Mouse (Mus musculus): ENCODE results near the gene Tubb5. TPM values are rescaled to one million over a fixed set of nuclear protein-coding genes. Genes with fewer than 3 reads are reported as not detected.

Gene Tubb5
- total RNA-seq, 4 experiments from 2014 or later, result 65.2 to 94.6 (median 72.1) TPM

DNA sequence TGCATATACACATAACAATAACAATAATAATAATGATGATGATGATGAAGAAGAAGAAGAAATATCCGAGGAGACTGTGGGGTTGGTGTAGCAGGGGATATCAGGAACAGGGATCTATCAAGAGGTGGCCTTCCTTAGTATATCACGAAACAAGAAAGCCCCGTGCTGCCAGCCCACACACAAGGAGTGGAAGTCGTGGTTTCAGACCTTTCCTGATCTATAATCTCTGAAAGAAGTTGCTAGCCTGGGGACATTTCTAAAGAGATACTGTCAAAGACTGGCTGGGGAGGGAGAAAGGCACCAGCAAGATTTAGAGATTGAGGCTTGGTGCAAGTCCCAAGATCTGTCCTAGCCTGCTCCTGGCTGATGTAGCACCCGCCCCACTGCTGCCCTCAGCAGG, 41.3 kb downstream of the Tubb5 start:
- no peak for DNase-seq (ENCODE audit: low spot score)

GRCm38 (mm10) chr17:35795656-35796055, 42.5 kb downstream of the Tubb5 start:
- DNase-seq (ENCODE audit: low spot score), result no peak

DNA sequence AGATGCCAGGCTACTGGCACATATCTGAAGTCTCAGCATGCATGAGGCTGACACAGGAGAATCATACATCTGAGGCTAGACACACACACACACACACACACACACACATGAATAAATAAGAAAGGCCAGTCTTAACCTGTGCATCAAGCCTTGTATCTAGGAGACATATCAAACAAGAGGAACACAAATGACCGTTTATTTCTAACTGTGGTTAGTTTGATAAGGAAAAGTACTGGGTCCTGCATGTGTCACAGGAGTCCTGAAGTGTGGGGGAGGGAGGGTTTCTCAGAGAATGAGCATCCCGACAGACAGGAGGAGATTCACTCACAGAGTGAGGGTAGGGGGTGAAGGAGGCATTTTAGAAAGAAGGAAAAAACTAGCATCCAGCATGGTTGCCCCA, 43.0 kb downstream of the Tubb5 start:
- no peak for DNase-seq (ENCODE audit: low spot score)

DNA sequence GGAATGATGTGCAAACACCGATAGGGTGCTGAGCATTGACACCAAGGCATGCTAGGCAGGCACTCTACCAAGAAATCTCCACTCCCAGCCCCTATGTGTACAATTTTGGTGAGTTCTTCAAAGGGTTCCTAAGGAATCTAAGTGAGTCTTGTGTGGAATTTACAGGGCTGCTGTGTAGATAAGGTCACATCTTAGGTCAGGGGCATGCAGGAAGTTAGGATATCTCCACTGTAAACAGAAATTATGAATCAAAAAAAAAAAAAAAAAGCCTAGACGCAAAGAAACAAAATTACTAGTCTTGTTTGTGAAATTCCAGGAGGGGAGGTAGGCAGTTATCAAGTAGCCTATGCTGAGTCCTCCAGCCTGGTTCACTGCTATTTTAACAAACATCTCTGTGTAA, 45.3 kb downstream of the Tubb5 start:
- DNase-seq (ENCODE audit: low spot score), result no peak

DNA sequence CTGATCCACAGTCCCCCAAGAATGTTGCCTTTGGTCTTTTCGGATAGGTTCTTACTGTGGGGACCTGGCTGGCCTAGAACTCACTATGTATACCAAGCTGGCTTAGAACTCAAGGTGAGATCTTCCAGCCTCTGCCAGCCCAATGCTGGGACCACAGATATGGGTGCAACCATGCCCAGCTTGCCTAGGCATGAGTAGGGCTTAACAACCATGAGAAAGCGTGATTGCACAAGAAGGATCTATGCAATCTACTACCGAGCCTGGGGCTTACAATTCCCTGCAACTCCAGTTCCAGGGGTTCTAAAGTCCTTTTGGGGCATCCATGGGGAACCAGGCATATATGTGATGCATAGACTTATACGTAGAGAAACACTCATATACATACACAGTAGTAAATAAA, 47.2 kb downstream of the Tubb5 start:
- no peak for DNase-seq (ENCODE audit: low spot score)

DNA sequence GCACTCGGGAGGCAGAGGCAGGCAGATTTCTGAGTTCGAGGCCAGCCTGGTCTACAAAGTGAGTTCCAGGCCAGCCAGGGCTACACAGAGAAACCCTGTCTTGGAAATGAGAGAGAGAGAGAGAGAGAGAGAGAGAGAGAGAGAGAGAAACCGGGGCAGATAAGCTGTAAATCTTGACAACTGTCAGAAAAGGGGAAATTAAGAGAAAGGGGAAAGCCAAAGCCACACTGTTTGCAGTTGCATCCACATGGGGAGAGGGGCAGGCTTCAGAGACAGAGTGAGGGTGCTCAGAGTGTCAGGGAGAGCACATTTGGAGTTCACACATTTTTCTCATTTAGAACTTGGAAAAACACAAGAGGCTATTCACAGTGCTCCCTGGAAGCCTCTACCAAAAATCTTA, 50.1 kb downstream of the Tubb5 start:
- no peak for DNase-seq (ENCODE audit: low spot score)

- DNase-seq (ENCODE audit: low spot score), result no peak
Observed at GRCm38 (mm10) chr17:35787493-35787892, 50.6 kb downstream of the Tubb5 start.

DNA sequence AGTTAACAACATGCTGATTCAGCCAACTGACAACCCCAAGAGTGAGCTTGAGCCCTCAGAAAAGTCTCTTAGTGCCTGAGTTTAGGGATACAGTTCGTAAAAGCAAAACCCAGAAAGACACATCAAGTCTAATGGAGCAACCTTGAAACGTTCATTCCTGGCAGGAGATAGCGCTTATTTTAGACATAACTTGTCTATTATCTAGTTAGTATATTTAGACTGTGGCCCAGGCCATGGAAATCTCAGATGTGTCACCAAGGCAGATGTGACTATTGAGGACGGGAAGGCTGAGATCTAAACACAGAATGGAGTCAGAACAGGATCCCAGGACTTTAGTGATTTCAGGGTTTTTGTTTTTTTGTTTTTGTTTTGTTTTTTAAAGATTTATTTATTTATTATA, 53.0 kb downstream of the Tubb5 start:
- no peak for DNase-seq (ENCODE audit: low spot score)

DNA sequence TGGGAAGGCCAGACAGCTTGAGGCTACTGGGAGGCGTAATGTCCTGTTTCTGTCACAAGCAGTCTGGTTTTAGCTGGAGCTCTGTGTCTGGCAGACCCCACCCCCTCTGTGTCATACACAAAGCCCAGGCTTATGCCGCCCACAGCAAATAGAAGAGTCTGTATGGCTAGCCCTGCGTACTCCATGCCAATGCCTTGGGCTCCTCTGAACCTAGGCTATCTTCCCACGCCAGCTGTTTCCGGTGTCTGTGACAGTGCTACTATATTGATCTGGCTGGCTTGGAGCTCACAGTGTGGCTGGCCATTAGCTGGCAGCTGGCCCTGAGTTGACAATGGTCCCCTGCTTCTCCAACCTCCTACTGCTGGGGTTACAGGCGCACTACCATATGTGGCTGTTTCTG, 54.2 kb downstream of the Tubb5 start:
- no peak for DNase-seq (ENCODE audit: low spot score)

Small RNA genes lying within 50 kb of the gene (microRNA-seq; reads per million reads assigned to microRNA genes)
- not detected for gene Gm28033

Other genes starting within 250 kb of the Tubb5 start
- gene Sfta2, start 236.8 kb downstream of the Tubb5 start, total RNA-seq (2022), result not detected
- gene Gm9573, start 211.7 kb downstream of the Tubb5 start, total RNA-seq (2022), result not detected
- not detected for gene Mucl3, start 194.6 kb downstream of the Tubb5 start, total RNA-seq (2022)
- 10 to 100 TPM; 30.4 to 34.9 (median 31.8) TPM for gene Vars2, start 170.7 kb downstream of the Tubb5 start, total RNA-seq (2022)
- gene Gtf2h4, start 164.6 kb downstream of the Tubb5 start, total RNA-seq (2022), result 10 to 100 TPM; 18.4 to 22.2 (median 21.2) TPM
- gene Ddr1, start 133.7 kb downstream of the Tubb5 start, total RNA-seq (2022), result 10 to 100 TPM; 23.8 to 30.0 (median 29.5) TPM
- 10 to 100 TPM; 31.3 to 64.3 (median 38.9) TPM for gene Ier3, start 16.6 kb downstream of the Tubb5 start, total RNA-seq (2022)
- 100 to 1,000 TPM; 154 to 174 (median 157) TPM for gene Flot1, start 15.1 kb downstream of the Tubb5 start, total RNA-seq (2022)
- 10 to 100 TPM; 11.5 to 12.8 (median 12.0) TPM for gene Mdc1, start 3.2 kb upstream of the Tubb5 start, total RNA-seq (2022)
- 1 to 10 TPM; 1.7 to 2.9 (median 1.8) TPM for gene Nrm, start 23.0 kb upstream of the Tubb5 start, total RNA-seq (2022)
- 10 to 100 TPM; 10.5 to 13.5 (median 11.8) TPM for gene Ppp1r18, start 27.3 kb upstream of the Tubb5 start, total RNA-seq (2022)
- 10 to 100 TPM; 18.7 to 20.8 (median 20.1) TPM for gene Dhx16, start 41.5 kb upstream of the Tubb5 start, total RNA-seq (2022)
- gene 2310061I04Rik, start 59.1 kb upstream of the Tubb5 start, total RNA-seq (2022), result 100 to 1,000 TPM in 3 of 4 experiments, 10 to 100 TPM in 1; 85.5 to 115 (median 106) TPM
- 1 to 10 TPM; 6.6 to 9.3 (median 8.3) TPM for gene Atat1, start 71.8 kb upstream of the Tubb5 start, total RNA-seq (2022)
- gene Mrps18b, start 78.1 kb upstream of the Tubb5 start, total RNA-seq (2022), result 10 to 100 TPM; 56.1 to 73.8 (median 57.0) TPM
- gene Ppp1r10, start 78.1 kb upstream of the Tubb5 start, total RNA-seq (2022), result 10 to 100 TPM; 22.7 to 42.3 (median 25.8) TPM
- gene Abcf1, start 131.5 kb upstream of the Tubb5 start, total RNA-seq (2022), result 10 to 100 TPM; 70.8 to 76.2 (median 72.2) TPM
- 10 to 100 TPM; 32.1 to 41.0 (median 35.1) TPM for gene Gnl1, start 141.5 kb upstream of the Tubb5 start, total RNA-seq (2022)
- gene Prr3, start 141.9 kb upstream of the Tubb5 start, total RNA-seq (2022), result 1 to 10 TPM; 2.0 to 4.0 (median 2.9) TPM
- gene H2-T24, start 182.3 kb upstream of the Tubb5 start, total RNA-seq (2022), result 1 to 10 TPM; 6.1 to 7.4 (median 7.1) TPM
- 10 to 100 TPM; 26.8 to 28.5 (median 27.9) TPM for gene H2-T23, start 194.5 kb upstream of the Tubb5 start, total RNA-seq (2022)
- gene H2-T22, start 204.4 kb upstream of the Tubb5 start, total RNA-seq (2022), result 10 to 100 TPM; 10.4 to 14.0 (median 13.0) TPM
- not detected for gene Gm6034, start 204.7 kb upstream of the Tubb5 start, total RNA-seq (2022)
- gene Gm11127, start 220.1 kb upstream of the Tubb5 start, total RNA-seq (2022), result 1 to 10 TPM; 4.0 to 5.5 (median 4.9) TPM

All from heart, adult 8-10 months (tissue).